ENCODE assay signal across 13 mouse cellular contexts in the genomic region with DNA sequence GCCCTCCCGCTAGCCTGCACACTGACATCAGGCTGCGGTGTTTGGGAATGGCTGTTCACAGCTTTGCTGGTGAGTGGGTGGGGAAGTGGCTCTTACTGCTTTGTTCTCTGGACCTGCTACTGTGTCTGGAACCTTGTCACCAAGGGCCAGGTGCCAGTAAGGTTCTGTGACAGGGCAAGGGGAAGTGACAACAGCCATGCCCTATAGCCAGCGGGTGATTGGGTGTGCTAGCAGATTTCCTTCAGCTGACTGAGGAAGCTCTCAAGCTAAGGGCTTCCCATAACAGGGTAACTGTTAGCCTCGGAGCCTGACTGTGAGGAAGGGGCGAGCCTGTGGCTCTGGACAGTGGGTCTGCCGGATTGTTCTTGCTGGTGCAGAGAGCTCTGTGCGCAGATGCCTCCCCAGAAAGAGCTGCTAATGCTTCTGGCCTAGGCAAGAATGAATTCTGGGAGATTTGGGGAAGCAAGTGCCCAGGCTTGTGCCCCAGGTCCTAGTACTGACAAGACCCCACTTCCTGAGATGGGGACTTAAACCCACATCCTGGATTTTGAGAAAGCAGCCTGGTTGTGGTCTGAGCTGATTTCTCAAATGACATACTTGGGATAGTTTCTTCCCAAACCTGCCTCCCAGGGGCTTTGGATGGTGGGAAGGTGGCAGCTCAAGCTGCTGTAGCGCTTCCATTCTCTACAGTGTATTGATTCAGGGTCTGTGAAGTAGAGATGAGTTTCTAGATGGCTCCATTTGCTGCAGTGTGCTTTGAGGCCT. TPM values are rescaled to one million over a fixed set of nuclear protein-coding genes. Genes with fewer than 3 reads are reported as not detected.
DNase-seq lines count a peak whose midpoint lies in the region; ATAC-seq lines count a peak whose summit lies in the region.
"Had no signal": no experiment of that assay in that cellular context is flagged by ENCODE, and none has a peak within 500 bp of the region (broad histone marks: within the 10 kb centered on the region; RNA-seq: fewer than 3 reads in every experiment).

No protein-coding gene starts in this region.

- 89% methylated on average over 8 of the region's 8 CpGs for WGBS in intestine, embryonic 16.5 days
- WGBS in intestine, embryonic 15.5 days = 94% methylated on average over 8 of the region's 8 CpGs

- H3K4me3 ChIP-seq in intestine, embryonic 16.5 days (ENCODE audit: low read length) = no peak overlapping the region
- no peak overlapping the region for H3K4me3 ChIP-seq in intestine, embryonic 15.5 days (replicated peaks)
- H3K4me3 ChIP-seq: hindbrain, embryonic 10.5 days; neural tube, embryonic 12.5 days had no signal

- H3K9me3 ChIP-seq in intestine, embryonic 16.5 days (ENCODE audit: control insufficient read depth, low read length) = no peaks in the 10 kb centered on the region
- no peaks in the 10 kb centered on the region for H3K9me3 ChIP-seq in intestine, embryonic 15.5 days
- H3K9me3 ChIP-seq: neural tube, embryonic 12.5 days had no signal

- peaks cover 10% of the 10 kb centered on the region; the same call in 1 of the 2 replicates for H3K36me3 ChIP-seq in intestine, embryonic 16.5 days (ENCODE audit: control insufficient read depth, insufficient read depth, low read length)
- peaks cover 13% of the 10 kb centered on the region for H3K36me3 ChIP-seq in intestine, embryonic 15.5 days

- H3K4me1 ChIP-seq in intestine, embryonic 16.5 days (ENCODE audit: control insufficient read depth, insufficient read depth, low read length) = peaks cover 23% of the 10 kb centered on the region
- H3K4me1 ChIP-seq in intestine, embryonic 15.5 days (replicated peaks) = peaks cover 30% of the 10 kb centered on the region

- no peak for ATAC-seq in intestine, embryonic 16.5 days
- no peak for ATAC-seq in intestine, embryonic 15.5 days

- H3K9ac ChIP-seq in intestine, embryonic 16.5 days (ENCODE audit: low read depth, low read length) = no peak overlapping the region
- H3K9ac ChIP-seq in intestine, embryonic 15.5 days = no peak overlapping the region
- H3K9ac ChIP-seq: neural tube, embryonic 12.5 days had no signal

- no peaks in the 10 kb centered on the region for H3K27me3 ChIP-seq in intestine, embryonic 16.5 days (replicated peaks; ENCODE audit: control insufficient read depth, insufficient read depth, low read length)
- H3K27me3 ChIP-seq in intestine, embryonic 15.5 days (replicated peaks) = no peaks in the 10 kb centered on the region
- H3K27me3 ChIP-seq: neural tube, embryonic 12.5 days had no signal

- no peak overlapping the region for H3K4me2 ChIP-seq in intestine, embryonic 16.5 days (ENCODE audit: low read depth, low read length)
- H3K4me2 ChIP-seq in intestine, embryonic 15.5 days (replicated peaks) = no peak overlapping the region
- H3K4me2 ChIP-seq: neural tube, embryonic 12.5 days had no signal

- peak; percentile 58 for DNase-seq in CD4-positive helper T cell, adult 2 months (ENCODE audit: low read depth, low spot score)
- DNase-seq in induced T-regulatory cell, adult 2 months (ENCODE audit: low read depth) = peak; percentile 60
- peak; percentile 69 for DNase-seq in thymus, postnatal 0 days (ENCODE audit: low spot score)
- no peak for DNase-seq in cerebellum, postnatal 14 days
- no peak for DNase-seq in left cerebral cortex, adult 9 months (ENCODE audit: low spot score in 2 of 2)
- DNase-seq in cerebellum, postnatal 36 days = no peak
- DNase-seq: adrenal gland, adult 8-10 months; cerebellum, adult 9-10 months; kidney, postnatal 14 days had no signal

- H3K27ac ChIP-seq in intestine, embryonic 16.5 days (ENCODE audit: low read length) = peak overlapping the region; percentile 16; the same call in 1 of the 2 replicates
- H3K27ac ChIP-seq in intestine, embryonic 15.5 days = no peak overlapping the region
- H3K27ac ChIP-seq: hindbrain, embryonic 10.5 days; neural tube, embryonic 12.5 days had no signal

RNA-seq across cellular contexts. Expression of gene Pgs1, which starts 29.5 kb away (rescaled TPM):
- 33.9 and 35.7 TPM in 2 replicates for polyA plus RNA-seq in intestine, embryonic 16.5 days (2015; fragmentation: Nextera tagmentation; extraction: Ambion mirVana)
- 32.6 and 33.5 TPM in 2 replicates for polyA plus RNA-seq in intestine, embryonic 15.5 days (2015; fragmentation: Nextera tagmentation; extraction: Ambion mirVana)
- polyA plus RNA-seq in thymus, postnatal 0 days (2015; fragmentation: Nextera tagmentation; extraction: Ambion mirVana) = 54.8 and 55.6 TPM in 2 replicates

RNA-seq across cellular contexts. Expression of gene Socs3, which starts 45.7 kb away (rescaled TPM):
- polyA plus RNA-seq in intestine, embryonic 16.5 days (2015; fragmentation: Nextera tagmentation; extraction: Ambion mirVana) = 18.9 and 21.2 TPM in 2 replicates
- polyA plus RNA-seq in intestine, embryonic 15.5 days (2015; fragmentation: Nextera tagmentation; extraction: Ambion mirVana) = 18.4 and 19.1 TPM in 2 replicates
- polyA plus RNA-seq in thymus, postnatal 0 days (2015; fragmentation: Nextera tagmentation; extraction: Ambion mirVana) = 25.8 and 26.7 TPM in 2 replicates

Comparison
In these comparisons a context has a peak if more than half of its experiments do, and no peak if none do; other contexts are left out.
1. DNase-seq: peak in CD4-positive helper T cell, adult 2 months (single experiment), induced T-regulatory cell, adult 2 months (single experiment) and thymus, postnatal 0 days (single experiment); none in cerebellum, postnatal 14 days (0 of 2), left cerebral cortex, adult 9 months (0 of 2) and cerebellum, postnatal 36 days (0 of 2).